Mouse (Mus musculus): ENCODE measurements around the gene Gas7.

GRCm38 (mm10) chr11:67628522-67628921 lies 173.3 kb downstream of the Gas7 start:
- TF ChIP-seq CTCF (IDR thresholded peaks at IDR 0.05; ENCODE audit: low read depth, low read length) (no peak), TAL1 (conservative IDR thresholded peaks at IDR 0.05; ENCODE audit: low read depth, low read length) (no peak), GATA1 (IDR thresholded peaks at IDR 0.05; ENCODE audit: borderline replicate concordance, low read length) (no peak), GATA2 (IDR thresholded peaks at IDR 0.05; ENCODE audit: borderline replicate concordance, low read depth, low read length) (no peak)

All from G1E (cell line).